ENCODE assay signal across 11 mouse cellular contexts in the genomic region with DNA sequence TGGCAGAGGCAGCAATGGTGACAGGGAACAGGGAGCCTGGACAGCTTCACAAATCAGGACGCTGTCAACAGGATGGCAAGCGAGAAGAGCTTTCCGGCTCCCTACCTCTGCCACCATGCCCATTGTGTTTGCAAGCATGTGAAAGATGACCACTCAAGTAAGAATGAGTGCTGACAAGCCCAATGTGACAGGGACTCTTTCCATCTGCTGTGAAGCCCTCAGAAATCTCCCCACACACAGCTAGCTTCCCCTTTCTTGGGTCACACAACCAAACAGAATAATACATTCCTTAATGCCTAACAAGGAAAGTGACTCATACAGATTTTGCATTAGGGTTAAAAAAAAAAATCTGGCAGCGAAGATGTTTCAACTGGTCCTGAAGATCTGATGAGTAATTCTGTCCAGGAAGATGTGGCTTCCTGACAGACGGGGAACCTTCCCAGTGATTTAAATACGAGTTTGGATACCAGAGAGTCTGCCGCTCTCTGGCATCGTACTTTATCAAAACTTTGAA.
DNase-seq lines count a peak whose midpoint lies in the region; ATAC-seq and TF ChIP-seq lines count a peak whose summit lies in the region.
"Had no signal": no experiment of that assay in that cellular context is flagged by ENCODE, and none has a peak within 500 bp of the region (broad histone marks: within the 10 kb centered on the region; RNA-seq: fewer than 3 reads in every experiment).

No protein-coding gene starts in this region.

- no peaks in the 10 kb centered on the region for H3K27me3 ChIP-seq in lung, embryonic 15.5 days
- H3K27me3 ChIP-seq in heart, postnatal 0 days (ENCODE audit: control insufficient read depth, insufficient read depth, low read length) = no peaks in the 10 kb centered on the region
- no peaks in the 10 kb centered on the region for H3K27me3 ChIP-seq in liver, postnatal 0 days (ENCODE audit: insufficient read depth, low read length)
- H3K27me3 ChIP-seq in hindbrain, embryonic 11.5 days (ENCODE audit: control insufficient read depth, insufficient read depth, low read length) = no peaks in the 10 kb centered on the region
- H3K27me3 ChIP-seq: neural tube, embryonic 15.5 days had no signal

- no peak overlapping the region for H3K27ac ChIP-seq in lung, embryonic 15.5 days
- 0 out of 2 replicates have a peak overlapping the region, but pooled peaks have one; percentile 32 for H3K27ac ChIP-seq in bone marrow macrophage, adult 2 months (ENCODE audit: insufficient read depth, low read depth, low read length)
- peak overlapping the region; percentile 23; the same call in 1 of the 2 replicates for H3K27ac ChIP-seq in heart, postnatal 0 days (ENCODE audit: low read depth)
- H3K27ac ChIP-seq in liver, postnatal 0 days (ENCODE audit: low read depth) = no peak overlapping the region
- H3K27ac ChIP-seq in hindbrain, embryonic 11.5 days (ENCODE audit: low read depth, low read length) = no peak overlapping the region
- H3K27ac ChIP-seq: neural tube, embryonic 15.5 days had no signal

- ATAC-seq in lung, embryonic 15.5 days (ENCODE audit: borderline replicate concordance, extremely low read depth, low FRiP score, low TSS enrichment) = peak; percentile 69; the same call in 1 of the 2 replicates
- ATAC-seq in heart, postnatal 0 days (ENCODE audit: insufficient read depth, low read depth) = peak; percentile 97
- no peak for ATAC-seq in liver, postnatal 0 days
- no peak for ATAC-seq in hindbrain, embryonic 11.5 days (ENCODE audit: low FRiP score)

- TF ChIP-seq CTCF in lung, adult 2 months (IDR thresholded peaks at IDR 0.05; ENCODE audit: insufficient read depth, low read length) = no peak
- TF ChIP-seq CTCF in bone marrow macrophage, adult 2 months (IDR thresholded peaks at IDR 0.05; ENCODE audit: low read depth, low read length) = no peak
- no peak for TF ChIP-seq CTCF in heart, postnatal 0 days (IDR thresholded peaks at IDR 0.05; ENCODE audit: low read depth)
- TF ChIP-seq CTCF in liver, postnatal 0 days (IDR thresholded peaks at IDR 0.05; ENCODE audit: low read depth) = no peak

- H3K4me2 ChIP-seq in lung, embryonic 15.5 days = no peak overlapping the region
- peak overlapping the region; percentile 34; the same call in 1 of the 2 replicates for H3K4me2 ChIP-seq in heart, postnatal 0 days (ENCODE audit: low read depth, low read length)
- H3K4me2 ChIP-seq in liver, postnatal 0 days (ENCODE audit: low read depth, low read length) = no peak overlapping the region
- H3K4me2 ChIP-seq in hindbrain, embryonic 11.5 days (replicated peaks; ENCODE audit: low read depth, low read length) = no peak overlapping the region
- H3K4me2 ChIP-seq: neural tube, embryonic 15.5 days had no signal

- WGBS in lung, embryonic 15.5 days = 36% methylated on average over 8 of the region's 8 CpGs
- WGBS in lung, adult 2 months = 43% methylated on average over 8 of the region's 8 CpGs
- 12% methylated on average over 8 of the region's 8 CpGs for WGBS in heart, postnatal 0 days
- 44% methylated on average over 8 of the region's 8 CpGs for WGBS in liver, postnatal 0 days (ENCODE audit: insufficient replicate concordance)
- 86% methylated on average over 8 of the region's 8 CpGs for WGBS in hindbrain, embryonic 11.5 days

- no peak for TF ChIP-seq POLR2A in lung, adult 2 months (IDR thresholded peaks at IDR 0.05; ENCODE audit: borderline replicate concordance, extremely low read depth, low read depth, low read length)
- TF ChIP-seq POLR2A in bone marrow macrophage, adult 2 months (IDR thresholded peaks at IDR 0.05; ENCODE audit: borderline replicate concordance, low read depth, low read length) = no peak

- TF ChIP-seq EP300 in heart, postnatal 0 days (IDR thresholded peaks at IDR 0.05; ENCODE audit: low read depth) = peak; percentile 95
- no peak for TF ChIP-seq EP300 in liver, postnatal 0 days (IDR thresholded peaks at IDR 0.05; ENCODE audit: low read depth)

- no peaks in the 10 kb centered on the region for H3K36me3 ChIP-seq in lung, embryonic 15.5 days
- H3K36me3 ChIP-seq in heart, postnatal 0 days (replicated peaks; ENCODE audit: control insufficient read depth, insufficient read depth, low read length) = no peaks in the 10 kb centered on the region
- H3K36me3 ChIP-seq in liver, postnatal 0 days (replicated peaks; ENCODE audit: insufficient read depth, low read length) = no peaks in the 10 kb centered on the region
- H3K36me3 ChIP-seq in hindbrain, embryonic 11.5 days (ENCODE audit: control insufficient read depth, insufficient read depth, low read length) = no peaks in the 10 kb centered on the region
- H3K36me3 ChIP-seq: neural tube, embryonic 15.5 days had no signal

- DNase-seq in lung, adult 2 months = no peak
- peak; percentile 85 for DNase-seq in heart, postnatal 0 days (ENCODE audit: low spot score)
- DNase-seq in liver, postnatal 0 days = no peak
- DNase-seq in ovary, postnatal 10 days (ENCODE audit: low spot score) = no peak
- DNase-seq in hindbrain, embryonic 11.5 days (ENCODE audit: low spot score) = no peak
- DNase-seq: adrenal gland, adult 2 months; cerebellum, postnatal 10 days; liver had no signal

- no peaks in the 10 kb centered on the region for H3K9me3 ChIP-seq in lung, embryonic 15.5 days
- H3K9me3 ChIP-seq in heart, postnatal 0 days (replicated peaks; ENCODE audit: control insufficient read depth, low read length) = no peaks in the 10 kb centered on the region
- no peaks in the 10 kb centered on the region for H3K9me3 ChIP-seq in liver, postnatal 0 days (ENCODE audit: low read length)
- H3K9me3 ChIP-seq in hindbrain, embryonic 11.5 days (ENCODE audit: control insufficient read depth, low read length) = no peaks in the 10 kb centered on the region
- H3K9me3 ChIP-seq: neural tube, embryonic 15.5 days had no signal

- 0 out of 2 replicates have a peak, but pooled peaks cover 3% of the 10 kb centered on the region for H3K4me1 ChIP-seq in lung, embryonic 15.5 days
- no peaks in the 10 kb centered on the region for H3K4me1 ChIP-seq in lung, adult 2 months (ENCODE audit: control insufficient read depth, insufficient read depth, low read length)
- 0 out of 2 replicates have a peak, but pooled peaks cover 6% of the 10 kb centered on the region for H3K4me1 ChIP-seq in bone marrow macrophage, adult 2 months (ENCODE audit: control insufficient read depth, insufficient read depth, low read length)
- H3K4me1 ChIP-seq in heart, postnatal 0 days (ENCODE audit: control insufficient read depth, insufficient read depth) = peaks cover 5% of the 10 kb centered on the region; the same call in 1 of the 2 replicates
- no peaks in the 10 kb centered on the region for H3K4me1 ChIP-seq in liver, postnatal 0 days (ENCODE audit: insufficient read depth)
- no peaks in the 10 kb centered on the region for H3K4me1 ChIP-seq in hindbrain, embryonic 11.5 days (replicated peaks; ENCODE audit: control insufficient read depth, insufficient read depth, low read length)
- H3K4me1 ChIP-seq: neural tube, embryonic 15.5 days had no signal

- no peak overlapping the region for H3K9ac ChIP-seq in lung, embryonic 15.5 days
- H3K9ac ChIP-seq in heart, postnatal 0 days (replicated peaks; ENCODE audit: low read depth, low read length) = no peak overlapping the region
- no peak overlapping the region for H3K9ac ChIP-seq in liver, postnatal 0 days (replicated peaks)
- H3K9ac ChIP-seq in hindbrain, embryonic 11.5 days (ENCODE audit: low read depth, low read length) = no peak overlapping the region
- H3K9ac ChIP-seq: neural tube, embryonic 15.5 days had no signal

- no peak overlapping the region for H3K4me3 ChIP-seq in lung, embryonic 15.5 days
- no peak overlapping the region for H3K4me3 ChIP-seq in lung, adult 2 months (replicated peaks; ENCODE audit: extremely low read depth, low read depth, low read length)
- no peak overlapping the region for H3K4me3 ChIP-seq in bone marrow macrophage, adult 2 months (ENCODE audit: insufficient read depth, low read length)
- H3K4me3 ChIP-seq in heart, postnatal 0 days (ENCODE audit: low read depth, low read length) = no peak overlapping the region
- no peak overlapping the region for H3K4me3 ChIP-seq in liver, postnatal 0 days (ENCODE audit: low read depth, low read length)
- H3K4me3 ChIP-seq in hindbrain, embryonic 11.5 days (ENCODE audit: low read depth, low read length) = no peak overlapping the region
- H3K4me3 ChIP-seq: neural tube, embryonic 15.5 days had no signal

Comparison
In these comparisons a context has a peak if more than half of its experiments do, and no peak if none do; other contexts are left out.
1. ATAC-seq: peak in lung, embryonic 15.5 days (single experiment) and heart, postnatal 0 days (single experiment); none in liver, postnatal 0 days (single experiment) and hindbrain, embryonic 11.5 days (single experiment).
2. H3K27ac ChIP-seq: peak in bone marrow macrophage, adult 2 months (single experiment) and heart, postnatal 0 days (single experiment); none in lung, embryonic 15.5 days (single experiment), liver, postnatal 0 days (single experiment) and hindbrain, embryonic 11.5 days (single experiment).